Mouse (Mus musculus): ENCODE data around the gene Nfatc2ip.
"Not testable (repeated sequence)": the region's sequence is repeated elsewhere in the genome, so short reads cannot be mapped to it uniquely, and the experiment has no call there.

The Nfatc2ip gene

DNA sequence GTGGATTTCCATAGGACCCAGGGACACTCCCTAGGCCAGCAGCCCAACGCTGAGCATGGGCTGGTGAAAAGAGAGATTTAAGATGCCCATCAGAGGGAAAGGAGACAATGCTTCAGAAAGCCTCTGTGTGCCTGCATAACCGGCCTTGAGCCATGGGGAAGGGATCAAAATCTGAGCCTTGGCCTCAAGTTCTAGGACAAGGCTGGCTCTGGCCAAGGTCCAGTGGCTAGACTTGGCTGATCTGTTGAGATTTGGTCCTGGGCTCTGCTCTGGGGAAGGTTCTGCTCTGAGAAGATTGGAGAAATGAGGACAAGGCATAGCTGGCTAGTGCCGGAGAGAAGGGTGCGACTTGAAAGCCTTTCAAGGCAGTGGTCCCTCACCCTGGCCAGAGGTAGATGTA lies 14.5 kb upstream of the Nfatc2ip start:
- in situ Hi-C loops (cut with MseI, MboI), result no loop called here

DNA sequence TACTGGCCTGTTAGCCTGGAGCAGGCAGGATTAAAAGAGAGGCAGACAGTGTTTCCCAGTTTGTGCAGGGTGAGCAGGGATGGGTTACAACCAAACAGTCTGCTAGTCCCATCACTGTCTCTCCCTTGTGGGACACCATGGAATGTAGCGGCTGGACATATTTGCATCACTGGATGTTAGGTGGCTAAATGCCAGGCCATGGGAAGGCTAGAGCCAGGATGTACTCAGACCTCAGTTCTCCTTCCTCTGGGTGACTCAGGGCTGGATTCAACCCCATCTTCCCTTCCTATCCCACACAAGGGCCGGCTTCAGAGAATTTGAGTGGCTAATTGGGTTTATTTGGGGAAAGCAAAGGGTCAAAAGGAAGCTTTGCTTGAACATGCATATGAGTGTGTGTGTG lies 12.1 kb upstream of the Nfatc2ip start:
- in situ Hi-C loops (cut with MseI, MboI), result no loop called here

GRCm38 (mm10) chr7:126402518-126402917 lies 6.0 kb upstream of the Nfatc2ip start:
- in situ Hi-C loops (cut with MseI, MboI), result not testable (repeated sequence)

DNA sequence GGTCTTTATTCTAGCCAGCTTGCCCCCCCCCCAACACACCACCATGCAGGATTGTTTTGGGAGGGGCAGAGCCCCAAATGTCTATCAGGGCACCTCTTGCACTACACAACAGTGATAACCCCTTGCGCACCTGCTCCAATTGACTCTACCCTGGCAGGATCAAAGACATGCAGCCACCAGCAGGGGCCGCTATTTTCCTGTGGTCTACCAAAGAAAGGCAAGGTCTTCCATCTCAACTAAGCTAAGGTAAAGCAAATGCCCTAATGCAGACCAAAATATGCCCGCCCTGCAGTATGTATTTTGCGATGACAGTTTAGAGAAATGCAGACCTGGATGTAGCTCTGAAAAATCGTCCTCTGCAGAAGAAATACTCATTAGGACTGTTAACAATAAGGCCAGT lies 3.0 kb upstream of the Nfatc2ip start:
- in situ Hi-C loops (cut with MseI, MboI), result no loop called here

DNA sequence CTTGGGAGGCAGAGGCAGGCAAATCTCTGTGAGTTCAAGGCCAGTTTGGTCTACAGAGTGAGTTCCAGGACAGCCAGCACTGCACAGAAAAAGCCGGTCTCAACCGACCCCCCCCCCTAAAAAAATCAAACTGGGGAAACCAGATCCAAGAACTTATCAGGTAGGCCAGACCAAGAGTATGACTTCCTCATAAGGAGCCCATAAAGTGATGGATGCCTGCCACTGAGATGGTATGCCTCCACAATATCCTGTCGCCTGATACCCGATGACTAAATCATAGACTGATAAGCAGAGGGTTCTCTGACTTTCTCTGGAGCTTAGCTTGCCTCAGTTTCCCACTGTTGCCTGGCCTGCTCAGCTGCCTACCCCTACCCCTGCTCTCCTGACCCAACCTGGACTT lies 1.3 kb upstream of the Nfatc2ip start:
- in situ Hi-C loops (cut with MseI, MboI), result no loop called here

DNA sequence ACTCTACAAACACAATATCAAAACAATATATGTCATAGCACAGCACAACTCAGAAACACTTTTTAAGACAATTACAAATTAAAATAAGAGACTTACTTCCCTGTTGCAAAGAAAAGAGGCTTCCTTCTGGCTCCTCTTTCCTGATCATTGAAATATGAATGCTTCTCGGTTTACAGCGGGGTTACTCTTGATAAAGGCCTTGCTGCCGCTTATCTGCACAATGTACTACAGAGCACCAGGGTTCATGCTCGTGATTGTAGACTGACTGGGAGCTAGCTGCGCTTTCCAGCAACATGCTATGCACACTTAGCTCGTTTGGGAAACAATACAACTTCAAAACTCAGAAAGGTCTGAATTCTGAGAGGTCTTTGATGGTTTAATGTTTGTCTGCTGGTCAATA lies 684 bp upstream of the Nfatc2ip start:
- in situ Hi-C loops (cut with MseI, MboI), result no loop called here

GRCm38 (mm10) chr7:126392086-126392884 lies 4.3 kb downstream of the Nfatc2ip start:
- in situ Hi-C loops (cut with MseI, MboI), result not testable (repeated sequence)

DNA sequence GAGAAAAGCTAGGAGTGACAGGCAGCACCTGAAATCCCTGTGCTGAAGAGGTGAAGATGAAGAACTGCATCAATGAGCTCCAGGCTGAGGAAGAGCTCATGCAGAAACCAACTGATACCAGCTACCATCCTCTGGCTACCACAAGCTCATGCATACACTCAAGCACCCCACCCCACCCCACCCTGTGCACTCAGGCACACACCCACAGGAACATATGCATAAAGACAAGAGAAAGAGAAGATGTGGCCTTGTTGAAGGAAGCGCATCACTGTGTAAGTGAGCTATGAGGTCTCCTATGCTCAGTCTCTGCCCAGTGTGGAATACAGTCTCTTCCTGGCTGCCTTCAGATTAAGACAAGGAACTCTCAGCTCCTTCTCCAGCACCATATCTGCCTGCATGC lies 8.4 kb downstream of the Nfatc2ip start:
- in situ Hi-C loops (cut with MseI, MboI), result no loop called here

GRCm38 (mm10) chr7:126383565-126383964 lies 13.0 kb downstream of the Nfatc2ip start:
- in situ Hi-C loops (cut with MseI, MboI), result no loop called here

DNA sequence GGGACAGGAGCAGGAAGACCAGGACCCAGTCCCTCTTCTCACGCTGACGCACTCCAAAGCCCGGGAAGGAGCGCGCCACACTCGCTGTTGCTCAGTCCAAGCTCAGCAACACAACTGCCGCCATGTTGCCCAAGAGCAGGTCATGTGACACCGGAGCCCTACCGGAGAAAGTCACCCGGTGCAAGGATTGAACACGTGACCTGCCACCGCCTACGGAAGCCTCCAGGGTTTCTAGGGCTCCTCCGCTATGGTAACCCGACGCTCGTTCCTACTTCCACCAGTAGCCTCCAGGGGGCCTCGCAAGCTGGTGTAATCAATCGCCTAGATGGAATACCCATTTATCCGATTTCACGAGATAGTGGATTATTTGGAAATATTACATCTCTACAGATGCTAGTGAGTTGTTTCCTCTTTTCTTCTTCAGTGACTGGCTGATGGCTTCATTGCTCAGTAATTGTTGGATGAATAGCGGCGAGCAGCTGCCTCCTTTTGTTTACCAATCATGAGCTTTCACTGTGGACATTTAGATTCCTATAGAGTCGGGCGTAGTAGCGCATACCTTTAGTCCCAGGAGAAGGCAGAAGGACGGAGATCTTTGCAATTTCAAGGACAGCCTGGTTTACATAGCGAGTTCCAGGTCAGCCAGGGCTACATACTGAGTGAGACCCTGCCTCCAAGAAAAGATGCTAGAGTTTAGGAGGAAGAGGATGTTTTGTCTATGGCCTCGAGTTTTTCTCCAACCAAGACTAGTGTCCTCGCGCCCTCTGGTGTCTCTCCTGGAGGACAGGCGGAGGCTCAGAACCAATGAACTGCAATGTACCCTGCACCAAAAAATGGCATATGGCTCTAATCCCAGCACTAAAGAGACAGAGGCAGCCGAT lies 19.0 kb downstream of the Nfatc2ip start, which contains the start of gene Spns1:
Spns1 (minus strand) TSS at position 173 of the 881 bp plus-strand sequence.
- in situ Hi-C loops (cut with MseI, MboI), result loop anchor here (5.0 to 10.0 kb wide), 2 partner anchors 55 to 123 kb away; no protein-coding TSS in a partner anchor

GRCm38 (mm10) chr7:126376903-126377277 lies 19.6 kb downstream of the Nfatc2ip start:
- in situ Hi-C loops (cut with MseI, MboI), result loop anchor here (5.0 to 10.0 kb wide), 2 partner anchors 55 to 122 kb away; no protein-coding TSS in a partner anchor

- in situ Hi-C loops (cut with MseI, MboI), result loop anchor here (5.0 to 10.0 kb wide), 2 partner anchors 53 to 120 kb away; no protein-coding TSS in a partner anchor
Observed at GRCm38 (mm10) chr7:126375012-126375411, 21.5 kb downstream of the Nfatc2ip start.

DNA sequence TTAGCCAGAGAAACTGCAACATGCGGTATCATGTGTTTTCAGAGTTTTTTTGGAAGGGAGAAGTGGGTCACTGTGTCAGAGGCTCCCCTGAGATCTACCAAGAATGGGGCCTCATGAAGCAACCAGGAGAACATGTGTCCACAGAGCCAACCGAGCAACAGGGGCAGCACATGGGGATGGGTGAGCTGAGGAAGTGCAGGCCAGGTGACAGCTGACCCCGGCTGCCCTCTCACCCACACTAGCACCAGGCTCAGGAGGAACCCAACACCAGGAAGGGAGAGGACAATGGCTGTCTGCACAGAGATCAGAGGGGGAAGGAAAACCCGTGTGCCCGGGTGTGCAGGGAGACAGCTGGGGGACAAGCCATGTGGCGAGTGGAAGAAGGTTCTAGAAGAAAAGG lies 22.0 kb downstream of the Nfatc2ip start:
- in situ Hi-C loops (cut with MseI, MboI), result loop anchor here in 1 of 2 experiments (10.0 kb wide), 1 partner anchor 120 kb away; no protein-coding TSS in a partner anchor

GRCm38 (mm10) chr7:126373007-126373406 lies 23.5 kb downstream of the Nfatc2ip start:
- in situ Hi-C loops (cut with MseI, MboI), result loop anchor here in 1 of 2 experiments (10.0 kb wide), 1 partner anchor 118 kb away; no protein-coding TSS in a partner anchor

DNA sequence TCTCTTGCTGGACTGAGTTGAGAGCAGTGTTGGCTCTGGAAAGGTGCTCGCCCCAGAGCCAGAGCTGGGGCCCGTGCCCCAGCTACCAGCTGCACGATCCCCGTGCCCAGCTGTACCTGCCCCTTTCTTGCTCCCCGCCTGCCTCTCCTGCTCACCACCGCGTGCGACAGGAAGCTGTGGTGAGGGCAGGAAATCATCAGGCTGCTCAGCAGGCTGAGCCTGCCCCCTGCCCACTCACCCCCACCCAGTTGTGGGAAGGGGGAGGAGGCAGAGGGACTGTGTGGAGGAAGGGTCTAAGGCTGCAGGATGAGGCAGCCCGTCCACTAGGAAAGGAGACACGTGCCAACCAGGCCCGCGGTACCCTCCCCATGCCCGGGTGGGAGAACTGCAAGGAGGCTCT lies 27.1 kb downstream of the Nfatc2ip start, which contains the start of gene Lat:
Lat (minus strand) TSS at position 178 of the 400 bp plus-strand sequence.
- in situ Hi-C loops (cut with MseI, MboI), result no loop called here

- in situ Hi-C loops (cut with MseI, MboI), result no loop called here
Observed at GRCm38 (mm10) chr7:126368367-126368766, 28.2 kb downstream of the Nfatc2ip start.

DNA sequence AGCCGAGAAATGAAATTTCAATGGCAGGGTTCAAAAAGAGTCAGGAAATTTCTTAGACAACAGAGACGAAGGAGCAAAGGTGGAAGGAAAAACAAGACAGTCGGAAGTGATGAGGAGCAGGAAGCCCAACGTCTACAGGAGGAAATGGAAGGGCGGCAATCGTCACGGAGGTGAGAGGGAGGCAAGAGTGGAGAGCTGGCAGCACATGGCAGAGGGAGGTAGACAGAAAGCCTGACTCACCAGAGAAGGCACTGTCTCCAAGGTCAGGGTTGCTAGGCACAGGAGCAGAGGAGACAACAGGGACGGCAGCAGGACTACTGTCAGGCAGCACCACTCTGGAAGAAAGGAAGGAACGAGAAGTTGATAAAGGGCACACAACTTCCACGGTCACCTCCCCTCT lies 28.9 kb downstream of the Nfatc2ip start:
- in situ Hi-C loops (cut with MseI, MboI), result no loop called here

DNA sequence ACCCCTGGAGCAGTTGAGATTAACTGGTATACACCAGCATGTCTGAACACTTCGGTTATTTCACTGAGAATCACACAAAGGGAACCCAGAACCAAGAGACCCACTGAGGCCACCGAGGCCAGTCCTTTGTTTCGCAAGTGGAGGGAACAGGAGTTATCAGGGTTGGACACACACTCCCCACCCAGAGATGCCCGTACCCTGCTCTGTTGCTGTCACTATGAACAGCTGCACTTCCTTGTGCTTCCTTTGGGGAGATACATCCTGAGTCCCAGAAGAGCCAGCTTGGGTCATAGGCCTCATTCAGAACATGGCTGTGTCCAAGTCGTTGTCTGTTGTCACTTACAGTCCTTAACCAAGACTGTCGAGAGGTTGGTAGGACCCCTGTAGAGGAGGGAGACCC lies 33.5 kb downstream of the Nfatc2ip start:
- in situ Hi-C loops (cut with MseI, MboI), result no loop called here

DNA sequence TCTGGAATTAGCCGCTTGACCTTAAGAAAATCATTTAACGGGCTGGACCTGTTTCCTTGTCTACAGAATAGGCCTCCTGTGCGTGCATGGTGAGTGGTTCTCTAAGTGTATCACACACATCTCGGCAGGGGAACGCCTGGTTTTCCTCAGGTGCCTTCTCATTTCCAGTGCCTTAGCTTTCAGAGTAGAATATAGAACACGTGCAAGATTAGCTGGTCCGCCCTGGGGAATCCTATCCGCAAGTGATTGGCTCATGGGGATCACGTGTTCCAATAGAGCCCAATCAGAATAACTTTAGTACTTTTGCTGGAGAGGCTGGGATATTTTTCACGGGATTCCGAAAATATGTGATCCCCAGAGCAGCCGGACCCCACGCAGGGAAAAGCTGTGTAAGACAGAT lies 37.5 kb downstream of the Nfatc2ip start:
- in situ Hi-C loops (cut with MseI, MboI), result no loop called here

- in situ Hi-C loops (cut with MseI, MboI), result no loop called here
Observed at GRCm38 (mm10) chr7:126358413-126358812, 38.1 kb downstream of the Nfatc2ip start.

- in situ Hi-C loops (cut with MseI, MboI), result no loop called here
Observed at GRCm38 (mm10) chr7:126357838-126358237, 38.7 kb downstream of the Nfatc2ip start.

All from mouse trophoblast stem cell (cell line).